Mouse (Mus musculus): ENCODE data around the gene Tst.

The Tst gene

DNA sequence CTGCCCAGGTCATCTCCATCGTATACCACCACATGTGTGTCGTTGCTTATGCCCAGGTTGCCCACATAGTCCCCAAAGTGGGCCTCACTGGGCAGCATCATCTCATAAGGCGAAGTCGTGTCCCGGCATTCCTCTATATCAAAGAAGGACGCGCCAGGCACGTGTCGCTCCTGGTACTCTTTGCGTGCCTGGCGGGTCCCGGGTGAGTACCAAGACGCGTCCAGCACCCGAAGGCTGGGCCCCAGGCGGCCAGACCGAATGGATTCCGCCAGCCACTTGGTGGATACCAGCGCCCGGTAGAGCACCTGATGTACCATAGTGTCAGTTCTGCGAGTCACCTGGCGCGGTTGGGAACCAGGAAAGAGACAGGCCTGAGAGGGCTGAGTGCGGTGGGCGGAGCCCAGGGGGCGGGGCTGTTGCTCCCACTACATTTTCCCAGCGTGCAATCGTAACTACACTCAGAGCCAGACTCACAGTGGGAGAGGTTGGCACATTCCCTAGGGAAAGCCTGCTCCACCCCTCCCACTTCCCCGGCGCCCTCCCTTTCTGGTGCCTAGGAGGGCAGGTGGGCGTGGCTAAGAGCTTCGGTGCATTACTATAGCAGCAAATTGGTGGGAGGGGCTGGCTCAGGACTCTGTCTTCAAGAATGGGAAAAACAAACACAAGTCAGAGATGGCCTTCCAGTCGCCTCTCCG is at the start of gene Tst:
Gene Tst, minus strand, starts transcription at position 391 of the 695 bp plus-strand sequence.
- DNase-seq (ENCODE audit: low spot score in 2 of 2), result peak; percentile 71 to 72

- no peak for DNase-seq (ENCODE audit: low spot score in 2 of 2)
These were observed 49.5 kb upstream of the Tst start for GRCm38 (mm10) chr15:78455168-78455567.

GRCm38 (mm10) chr15:78452929-78453328 is 47.2 kb upstream of the Tst start:
- no peak for DNase-seq (ENCODE audit: low spot score in 2 of 2)

GRCm38 (mm10) chr15:78451201-78451600 is 45.5 kb upstream of the Tst start:
- no peak for DNase-seq (ENCODE audit: low spot score in 2 of 2)

- no peak for DNase-seq (ENCODE audit: low spot score in 2 of 2)
These were observed 44.7 kb upstream of the Tst start for GRCm38 (mm10) chr15:78450419-78450768.

- DNase-seq (ENCODE audit: low spot score in 2 of 2), result no peak
These were observed 44.1 kb upstream of the Tst start for GRCm38 (mm10) chr15:78449694-78450418.

DNA sequence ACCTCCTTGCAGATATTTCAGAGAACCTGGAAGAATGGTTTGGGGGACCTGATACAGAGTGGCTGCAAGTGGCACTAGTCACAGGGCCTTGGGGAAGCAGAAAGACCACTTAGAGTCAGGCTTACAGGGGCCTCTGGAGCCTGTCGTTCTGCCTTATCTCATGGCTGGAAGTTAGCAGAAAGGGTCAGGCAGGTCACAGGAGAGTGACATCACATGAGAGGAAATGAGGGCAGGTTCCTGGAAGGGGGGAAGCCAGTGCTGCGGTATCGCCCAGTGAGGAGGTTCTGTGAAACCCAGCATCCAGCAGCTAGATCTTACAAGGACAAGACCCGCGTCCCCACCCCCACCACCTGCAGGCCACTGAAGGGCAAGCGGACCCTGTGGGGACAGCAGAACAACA is 43.4 kb upstream of the Tst start:
- DNase-seq (ENCODE audit: low spot score in 2 of 2), result no peak

- peak; percentile 97 to 98 for DNase-seq (ENCODE audit: low spot score in 2 of 2)
These were observed 42.2 kb upstream of the Tst start for GRCm38 (mm10) chr15:78447746-78448535.

DNA sequence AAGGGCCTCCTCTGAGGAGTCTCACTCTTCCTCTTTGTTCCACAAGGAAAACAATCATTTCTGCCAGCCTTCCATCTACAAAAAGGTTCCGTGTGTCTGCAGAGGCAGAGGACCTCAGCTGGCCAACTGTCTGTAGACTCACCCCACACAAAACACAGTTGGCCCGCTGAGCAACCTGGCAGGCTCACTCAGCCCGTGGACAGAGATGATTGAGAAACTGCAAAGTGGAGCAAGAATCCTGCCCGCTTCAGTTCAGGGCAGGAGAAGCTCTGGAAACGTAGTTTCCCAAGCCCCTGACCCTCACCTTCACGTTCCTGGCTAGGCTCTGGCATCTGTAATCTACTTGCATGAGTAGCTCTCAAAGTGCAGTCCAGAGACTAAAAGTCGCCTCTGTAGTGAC is 41.4 kb upstream of the Tst start:
- no peak for DNase-seq (ENCODE audit: low spot score in 2 of 2)

GRCm38 (mm10) chr15:78443857-78444256 is 38.1 kb upstream of the Tst start:
- no peak for DNase-seq (ENCODE audit: low spot score in 2 of 2)

- DNase-seq (ENCODE audit: low spot score in 2 of 2), result no peak
These were observed 36.5 kb upstream of the Tst start for GRCm38 (mm10) chr15:78442231-78442630.

DNA sequence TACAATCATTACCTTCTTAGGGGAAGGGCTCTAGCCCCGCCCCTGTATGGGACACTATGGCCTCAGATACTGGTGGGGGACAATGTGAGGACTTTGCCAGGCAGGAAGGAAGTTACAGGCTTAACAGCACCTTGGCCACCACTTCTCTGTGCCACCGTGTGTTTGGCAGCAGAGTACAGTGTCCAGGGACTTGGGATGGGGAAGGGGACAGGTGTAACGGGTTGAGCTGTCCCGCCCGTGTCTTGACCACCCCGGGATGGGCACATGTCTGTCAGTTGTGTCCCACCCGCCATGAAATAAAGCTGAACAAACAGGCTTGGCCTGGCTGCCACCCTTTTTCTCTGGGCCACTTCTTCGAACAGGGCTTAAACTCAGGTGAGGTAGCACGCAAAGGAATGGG is 33.3 kb upstream of the Tst start:
- DNase-seq (ENCODE audit: low spot score in 2 of 2), result no peak

DNA sequence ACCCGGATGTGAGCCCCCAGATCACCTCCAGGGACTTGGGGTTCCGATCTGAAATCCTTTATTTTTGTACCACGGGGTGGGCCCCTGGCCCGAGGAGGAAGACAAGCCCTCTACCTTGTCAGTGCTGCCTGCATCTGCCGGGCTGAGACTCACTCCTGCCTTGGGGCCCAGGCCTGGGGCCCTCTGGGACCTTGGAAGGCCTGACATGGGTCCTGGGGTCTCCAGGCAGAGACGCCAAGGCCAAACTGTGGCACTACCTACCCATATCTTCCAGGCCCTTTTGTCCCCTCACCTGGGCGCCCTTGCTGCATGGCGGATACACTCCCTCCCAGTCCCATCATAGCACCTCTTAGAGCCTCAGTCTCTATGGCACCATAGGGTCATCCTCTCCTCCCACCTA is 32.8 kb upstream of the Tst start:
- no peak for DNase-seq (ENCODE audit: low spot score in 2 of 2)

GRCm38 (mm10) chr15:78438018-78438394 is 32.3 kb upstream of the Tst start:
- DNase-seq (ENCODE audit: low spot score in 2 of 2), result no peak

DNA sequence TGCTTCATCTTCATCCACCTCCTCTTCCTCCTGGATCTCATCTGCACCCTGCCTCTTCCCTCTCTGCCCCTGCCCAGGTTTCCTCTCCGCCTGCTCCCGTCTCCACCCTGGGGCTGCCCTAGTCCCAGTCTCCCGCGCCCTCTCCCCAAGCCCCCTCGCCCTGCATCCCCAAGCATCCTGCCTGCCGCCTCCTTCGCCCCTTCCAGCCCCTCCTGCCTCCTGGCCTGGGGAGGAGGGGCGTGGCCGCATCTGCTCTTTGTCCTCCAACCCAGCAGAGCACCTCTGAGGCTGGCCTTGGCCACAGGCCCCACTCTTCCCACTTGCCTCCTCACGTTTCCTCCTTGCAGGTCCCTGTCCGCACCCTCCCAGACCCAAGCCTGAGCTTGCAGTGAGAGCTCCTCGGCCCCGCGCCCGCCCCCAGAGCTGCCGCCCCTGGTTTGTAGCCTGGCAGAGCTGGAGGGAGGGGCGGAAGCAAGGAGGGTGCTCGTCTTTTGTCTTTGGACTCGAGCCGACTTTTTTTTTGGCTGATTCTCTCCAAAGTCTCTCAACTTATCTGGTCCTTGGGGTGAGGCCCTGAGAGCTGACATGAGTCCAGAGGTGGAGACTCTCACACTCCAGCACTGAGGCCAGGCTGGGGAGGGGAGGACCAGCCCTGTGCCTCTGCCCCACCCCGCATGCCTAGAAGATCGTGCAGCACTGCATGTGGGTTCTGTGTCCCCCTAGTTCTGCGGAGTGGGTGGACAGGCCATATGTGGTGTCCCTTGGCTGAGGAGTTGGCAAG is 31.7 kb upstream of the Tst start:
- peak in 1 of 2 experiments; percentile 63 for DNase-seq (ENCODE audit: low spot score in 2 of 2)

- peak; percentile 80 to 87 for DNase-seq (ENCODE audit: low spot score in 2 of 2)
These were observed 30.9 kb upstream of the Tst start for GRCm38 (mm10) chr15:78436380-78437192.

GRCm38 (mm10) chr15:78435681-78436080 is 30.0 kb upstream of the Tst start:
- no peak for DNase-seq (ENCODE audit: low spot score in 2 of 2)

DNA sequence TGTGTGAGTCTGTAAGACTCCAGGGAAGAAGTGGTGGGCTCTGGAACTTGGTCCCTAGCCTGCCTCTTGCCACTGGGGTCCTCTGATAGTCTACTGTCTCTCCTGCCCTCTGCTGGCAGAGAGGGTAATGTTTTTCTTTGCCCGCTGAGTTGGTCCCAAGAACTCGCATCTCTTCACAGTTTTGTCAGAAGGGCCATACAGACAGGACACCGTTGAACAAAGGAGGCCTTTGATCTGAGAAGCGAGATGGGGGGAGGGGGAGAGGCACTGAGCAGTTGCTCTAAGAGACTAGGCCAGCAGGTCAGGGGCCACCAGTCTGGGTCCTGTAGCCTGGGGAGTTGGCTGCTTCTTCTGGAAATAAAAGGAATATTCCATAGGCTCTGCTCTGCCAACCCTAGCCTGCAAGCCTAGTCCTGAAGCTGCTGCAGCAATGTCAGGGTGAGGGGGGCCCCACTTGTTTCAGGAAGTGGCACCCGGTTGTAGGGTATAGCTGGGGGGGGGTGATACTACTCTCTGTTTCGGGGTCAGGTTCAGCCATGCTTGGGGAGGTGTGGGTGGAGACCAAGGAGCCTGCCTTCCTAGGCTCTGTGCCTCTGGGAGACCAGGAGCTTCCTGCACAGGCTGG is 29.3 kb upstream of the Tst start:
- no peak for DNase-seq (ENCODE audit: low spot score in 2 of 2)

- no peak for DNase-seq (ENCODE audit: low spot score in 2 of 2)
These were observed 25.9 kb upstream of the Tst start for GRCm38 (mm10) chr15:78431541-78432121.

DNA sequence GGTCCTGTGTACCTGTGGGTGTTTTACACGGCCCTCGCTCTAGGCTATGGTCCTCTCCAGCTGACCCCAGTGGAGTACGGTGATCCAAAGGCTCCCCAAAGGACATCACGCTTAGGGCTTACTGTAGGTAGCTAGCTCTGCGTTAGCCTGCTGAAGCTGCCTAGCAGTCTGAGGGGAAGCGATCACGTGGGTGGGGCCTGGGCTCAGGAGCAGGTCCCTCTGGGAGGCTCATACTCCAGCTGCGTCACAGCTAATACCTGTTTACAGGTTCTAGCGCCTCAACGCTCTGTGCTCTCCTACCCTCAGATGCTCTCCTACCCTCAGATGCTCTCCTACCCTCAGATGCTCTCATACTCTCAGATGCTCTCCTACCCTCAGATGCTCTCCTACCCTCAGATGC is 25.2 kb upstream of the Tst start:
- no peak for DNase-seq (ENCODE audit: low spot score in 2 of 2)
